Mouse (Mus musculus): ENCODE data around the gene RPS10-NUDT3. TPM values are rescaled to one million over a fixed set of nuclear protein-coding genes. Genes with fewer than 3 reads are reported as not detected.

Gene RPS10-NUDT3
- polyA plus RNA-seq, 1 experiment from 2014 or later = not detected

GRCm38 (mm10) chr17:27603522-27604234, 31.3 kb downstream of the RPS10-NUDT3 start:
- Histone ChIP-seq H3K4me2 (ENCODE audit: low read length) (no peak overlapping the region), H3K4me3 (ENCODE audit: low read depth, low read length) (no peak overlapping the region), H3K9ac (ENCODE audit: low read depth, low read length) (no peak overlapping the region), H3K4me1 (ENCODE audit: control insufficient read depth, insufficient read depth, low read length) (peaks cover 26% of the 10 kb centered on the region), H3K36me3 (ENCODE audit: control insufficient read depth, insufficient read depth, low read length) (no peaks in the 10 kb centered on the region), H3K27ac (ENCODE audit: low read length) (no peak overlapping the region), H3K27me3 (ENCODE audit: control insufficient read depth, insufficient read depth, low read depth, low read length) (no peaks in the 10 kb centered on the region), H3K9me3 (replicated peaks; ENCODE audit: control insufficient read depth, low read length, poor library complexity, severe bottlenecking) (no peaks in the 10 kb centered on the region)
- 65% methylated on average over 21 of the region's 21 CpGs for WGBS
- no peak for ATAC-seq

- H3K4me1 ChIP-seq (ENCODE audit: control insufficient read depth, insufficient read depth, low read length) = peaks cover 26% of the 10 kb centered on the region
- WGBS = 86% methylated on average over 2 of the region's 2 CpGs
- no peak for ATAC-seq
Measured at GRCm38 (mm10) chr17:27603036-27603435, 32.0 kb downstream of the RPS10-NUDT3 start.

GRCm38 (mm10) chr17:27600869-27601268, 34.2 kb downstream of the RPS10-NUDT3 start:
- Histone ChIP-seq H3K36me3 (ENCODE audit: control insufficient read depth, insufficient read depth, low read length) (peaks cover 8% of the 10 kb centered on the region; the same call in 1 of the 2 replicates), H3K9me3 (replicated peaks; ENCODE audit: control insufficient read depth, low read length, poor library complexity, severe bottlenecking) (no peaks in the 10 kb centered on the region), H3K4me2 (ENCODE audit: low read length) (no peak overlapping the region), H3K9ac (ENCODE audit: low read depth, low read length) (no peak overlapping the region), H3K27me3 (ENCODE audit: control insufficient read depth, insufficient read depth, low read depth, low read length) (no peaks in the 10 kb centered on the region), H3K4me3 (ENCODE audit: low read depth, low read length) (no peak overlapping the region), H3K4me1 (ENCODE audit: control insufficient read depth, insufficient read depth, low read length) (peaks cover 24% of the 10 kb centered on the region), H3K27ac (ENCODE audit: low read length) (no peak overlapping the region)
- 57% methylated on average over 5 of the region's 5 CpGs for WGBS
- no peak for ATAC-seq

More at GRCm38 (mm10) chr17:27603036-27603435, 32.0 kb downstream of the RPS10-NUDT3 start:
- Histone ChIP-seq H3K9ac (ENCODE audit: low read depth, low read length) (no peak overlapping the region), H3K27ac (ENCODE audit: low read length) (no peak overlapping the region), H3K4me3 (ENCODE audit: low read depth, low read length) (no peak overlapping the region), H3K36me3 (ENCODE audit: control insufficient read depth, insufficient read depth, low read length) (no peaks in the 10 kb centered on the region), H3K27me3 (ENCODE audit: control insufficient read depth, insufficient read depth, low read depth, low read length) (no peaks in the 10 kb centered on the region), H3K9me3 (replicated peaks; ENCODE audit: control insufficient read depth, low read length, poor library complexity, severe bottlenecking) (no peaks in the 10 kb centered on the region), H3K4me2 (ENCODE audit: low read length) (no peak overlapping the region)

GRCm38 (mm10) chr17:27600286-27600685, 34.7 kb downstream of the RPS10-NUDT3 start:
- no peak for ATAC-seq
- Histone ChIP-seq H3K9ac (ENCODE audit: low read depth, low read length) (no peak overlapping the region), H3K4me1 (ENCODE audit: control insufficient read depth, insufficient read depth, low read length) (peaks cover 24% of the 10 kb centered on the region), H3K27ac (ENCODE audit: low read length) (no peak overlapping the region), H3K4me2 (ENCODE audit: low read length) (no peak overlapping the region), H3K36me3 (ENCODE audit: control insufficient read depth, insufficient read depth, low read length) (peaks cover 12% of the 10 kb centered on the region; the same call in 1 of the 2 replicates), H3K9me3 (replicated peaks; ENCODE audit: control insufficient read depth, low read length, poor library complexity, severe bottlenecking) (no peaks in the 10 kb centered on the region), H3K4me3 (ENCODE audit: low read depth, low read length) (no peak overlapping the region), H3K27me3 (ENCODE audit: control insufficient read depth, insufficient read depth, low read depth, low read length) (no peaks in the 10 kb centered on the region)
- WGBS = 87% methylated on average over 3 of the region's 3 CpGs

- H3K4me3 ChIP-seq (ENCODE audit: low read depth, low read length) = no peak overlapping the region
- 87% methylated on average over 21 of the region's 21 CpGs for WGBS
- H3K27me3 ChIP-seq (ENCODE audit: control insufficient read depth, insufficient read depth, low read depth, low read length) = no peaks in the 10 kb centered on the region
- no peak for ATAC-seq
- no peak overlapping the region for H3K9ac ChIP-seq (ENCODE audit: low read depth, low read length)
- peaks cover 10% of the 10 kb centered on the region for H3K4me1 ChIP-seq (ENCODE audit: control insufficient read depth, insufficient read depth, low read length)
- H3K9me3 ChIP-seq (replicated peaks; ENCODE audit: control insufficient read depth, low read length, poor library complexity, severe bottlenecking) = no peaks in the 10 kb centered on the region
- no peak overlapping the region for H3K27ac ChIP-seq (ENCODE audit: low read length)
- H3K4me2 ChIP-seq (ENCODE audit: low read length) = no peak overlapping the region
- H3K36me3 ChIP-seq (ENCODE audit: control insufficient read depth, insufficient read depth, low read length) = peaks cover 19% of the 10 kb centered on the region
Measured at GRCm38 (mm10) chr17:27596376-27597190, 38.4 kb downstream of the RPS10-NUDT3 start.

- H3K9me3 ChIP-seq (replicated peaks; ENCODE audit: control insufficient read depth, low read length, poor library complexity, severe bottlenecking) = no peaks in the 10 kb centered on the region
- no peaks in the 10 kb centered on the region for H3K27me3 ChIP-seq (ENCODE audit: control insufficient read depth, insufficient read depth, low read depth, low read length)
- H3K4me3 ChIP-seq (ENCODE audit: low read depth, low read length) = no peak overlapping the region
- H3K9ac ChIP-seq (ENCODE audit: low read depth, low read length) = no peak overlapping the region
- WGBS = 84% methylated on average over 15 of the region's 15 CpGs
- peaks cover 6% of the 10 kb centered on the region for H3K4me1 ChIP-seq (ENCODE audit: control insufficient read depth, insufficient read depth, low read length)
- H3K36me3 ChIP-seq (ENCODE audit: control insufficient read depth, insufficient read depth, low read length) = peaks cover 19% of the 10 kb centered on the region
- H3K27ac ChIP-seq (ENCODE audit: low read length) = 0 out of 2 replicates have a peak overlapping the region, but pooled peaks have one; percentile 8
- H3K4me2 ChIP-seq (ENCODE audit: low read length) = no peak overlapping the region
- ATAC-seq = no peak
Measured at GRCm38 (mm10) chr17:27595659-27596375, 39.2 kb downstream of the RPS10-NUDT3 start.

- 99% methylated on average over 7 of the region's 7 CpGs for WGBS
- no peak overlapping the region for H3K4me3 ChIP-seq (ENCODE audit: low read depth, low read length)
- no peak overlapping the region for H3K27ac ChIP-seq (ENCODE audit: low read length)
- H3K4me2 ChIP-seq (ENCODE audit: low read length) = no peak overlapping the region
- no peak for ATAC-seq
- H3K27me3 ChIP-seq (ENCODE audit: control insufficient read depth, insufficient read depth, low read depth, low read length) = no peaks in the 10 kb centered on the region
- H3K9ac ChIP-seq (ENCODE audit: low read depth, low read length) = no peak overlapping the region
- no peaks in the 10 kb centered on the region for H3K9me3 ChIP-seq (replicated peaks; ENCODE audit: control insufficient read depth, low read length, poor library complexity, severe bottlenecking)
- H3K36me3 ChIP-seq (ENCODE audit: control insufficient read depth, insufficient read depth, low read length) = peaks cover 24% of the 10 kb centered on the region
- H3K4me1 ChIP-seq (ENCODE audit: control insufficient read depth, insufficient read depth, low read length) = no peaks in the 10 kb centered on the region
Measured at GRCm38 (mm10) chr17:27592565-27592910, 42.5 kb downstream of the RPS10-NUDT3 start.

GRCm38 (mm10) chr17:27591826-27592564, 43.0 kb downstream of the RPS10-NUDT3 start:
- Histone ChIP-seq H3K27ac (ENCODE audit: low read length) (no peak overlapping the region), H3K4me1 (ENCODE audit: control insufficient read depth, insufficient read depth, low read length) (no peaks in the 10 kb centered on the region), H3K4me3 (ENCODE audit: low read depth, low read length) (no peak overlapping the region), H3K4me2 (ENCODE audit: low read length) (no peak overlapping the region), H3K27me3 (ENCODE audit: control insufficient read depth, insufficient read depth, low read depth, low read length) (no peaks in the 10 kb centered on the region), H3K9me3 (replicated peaks; ENCODE audit: control insufficient read depth, low read length, poor library complexity, severe bottlenecking) (no peaks in the 10 kb centered on the region), H3K9ac (ENCODE audit: low read depth, low read length) (no peak overlapping the region), H3K36me3 (ENCODE audit: control insufficient read depth, insufficient read depth, low read length) (peaks cover 24% of the 10 kb centered on the region)
- ATAC-seq = no peak
- 92% methylated on average over 12 of the region's 12 CpGs for WGBS

Data from midbrain, embryonic 16.5 days (tissue).